Mouse (Mus musculus) embryonic facial prominence, embryonic 14.5 days (tissue): ENCODE data around the gene Crebbp. TPM values are rescaled to one million over a fixed set of nuclear protein-coding genes. Genes with fewer than 3 reads are reported as not detected.

Experiments used
- ATAC-seq: fragments of 200-750 bp; cut with Nextera tagmentation; 2 replicates; pipeline ENCODE4 v1.8.0; 2017; ENCODE audit warnings: low read depth, moderate number of reproducible peaks, moderate TSS enrichment
- DNase-seq: peaks from one replicate; pipeline ENCODE4 v3.0.0-alpha.2; 2015; ENCODE audit warnings: low spot score
- H3K27ac ChIP-seq: fragments of 300-500 bp; sonication (generic); replicated peaks from 2 replicates; pipeline ENCODE4 v1.5.1; 2014; ENCODE audit warnings: low read depth, mild to moderate bottlenecking, low read length, moderate library complexity
- H3K27me3 ChIP-seq: fragments of 300-500 bp; sonication (generic); replicated peaks from 2 replicates; pipeline ENCODE4 v1.6.1; 2014; ENCODE audit warnings: low read length; ENCODE audit not compliant: control insufficient read depth, insufficient read depth
- H3K36me3 ChIP-seq: fragments of 300-500 bp; sonication (generic); 2 replicates; pipeline ENCODE4 v1.6.1; 2014; ENCODE audit warnings: low read length, mixed read lengths; ENCODE audit not compliant: control insufficient read depth, insufficient read depth
- H3K4me1 ChIP-seq: fragments of 300-500 bp; sonication (generic); 2 replicates; pipeline ENCODE4 v1.6.1; 2014; ENCODE audit warnings: antibody characterized with exemption, low read length; ENCODE audit not compliant: control insufficient read depth, insufficient read depth
- H3K4me2 ChIP-seq: fragments of 300-500 bp; sonication (generic); 2 replicates; pipeline ENCODE4 v1.6.1; 2014; ENCODE audit warnings: low read depth, mild to moderate bottlenecking, low read length, moderate library complexity, mixed read lengths
- H3K4me3 ChIP-seq: fragments of 300-500 bp; sonication (generic); 2 replicates; pipeline ENCODE4 v1.5.1; 2014; ENCODE audit warnings: low read depth, mild to moderate bottlenecking, low read length
- H3K9ac ChIP-seq: fragments of 300-500 bp; sonication (generic); 2 replicates; pipeline ENCODE4 v1.6.1; 2014; ENCODE audit warnings: low read depth, mild to moderate bottlenecking, low read length, moderate library complexity, mixed read lengths
- H3K9me3 ChIP-seq: fragments of 300-500 bp; sonication (generic); 2 replicates; pipeline ENCODE4 v1.6.1; 2016; ENCODE audit warnings: low read length; ENCODE audit not compliant: control insufficient read depth
- WGBS: fragments of 180-500 bp; shearing (Covaris S2); extraction: QIAGEN DNeasy Blood & Tissue Kit; methylation state at CpG from one replicate; pipeline ENCODE4 v1.1.7; 2014; 5-methylcytosine and 5-hydroxymethylcytosine counted together
- microRNA-seq: library from miRNA; unstranded; fragments of <30 nt; microRNA quantifications from one replicate; pipeline ENCODE4, GENCODE M21; 2016; ENCODE audit warnings: borderline number of aligned reads
- polyA plus RNA-seq: library from polyadenylated mRNA; unstranded; fragments of >200 nt; fragmentation: Nextera tagmentation; extraction: Ambion mirVana; gene quantifications from 2 replicates; pipeline ENCODE4 v1.2.1, GENCODE M21; 2014

Gene Crebbp
- polyA plus RNA-seq, 1 experiment from 2014 or later: 41.6 TPM

DNA sequence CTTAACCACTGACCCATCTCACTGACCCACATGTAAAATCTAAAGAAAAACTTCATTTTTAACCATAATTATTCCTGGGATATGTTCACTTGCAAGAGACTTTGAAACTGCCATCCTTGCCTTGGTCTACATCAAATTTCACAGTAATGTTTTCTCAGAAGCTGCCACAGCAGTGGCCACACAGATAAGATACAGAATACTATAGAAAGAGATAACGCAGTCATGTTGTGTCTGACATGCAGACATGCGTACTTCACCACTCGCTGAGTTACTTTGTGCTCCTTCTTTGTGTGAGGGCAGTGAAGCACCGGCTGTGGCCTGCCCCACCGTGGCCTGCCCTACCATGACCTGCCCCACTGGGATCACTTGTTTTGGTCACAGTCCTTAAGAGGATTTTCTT is 179.8 kb downstream of the Crebbp start:
- Histone ChIP-seq H3K27me3 (no peaks in the 10 kb centered on the region), H3K4me2 (no peak overlapping the region), H3K9me3 (no peaks in the 10 kb centered on the region), H3K4me3 (no peak overlapping the region), H3K4me1 (no peaks in the 10 kb centered on the region), H3K27ac (no peak overlapping the region), H3K9ac (no peak overlapping the region), H3K36me3 (peaks cover 22% of the 10 kb centered on the region)
- DNase-seq (no peak), ATAC-seq (no peak)
- 82% methylated on average over 5 of the region's 5 CpGs for WGBS

DNA sequence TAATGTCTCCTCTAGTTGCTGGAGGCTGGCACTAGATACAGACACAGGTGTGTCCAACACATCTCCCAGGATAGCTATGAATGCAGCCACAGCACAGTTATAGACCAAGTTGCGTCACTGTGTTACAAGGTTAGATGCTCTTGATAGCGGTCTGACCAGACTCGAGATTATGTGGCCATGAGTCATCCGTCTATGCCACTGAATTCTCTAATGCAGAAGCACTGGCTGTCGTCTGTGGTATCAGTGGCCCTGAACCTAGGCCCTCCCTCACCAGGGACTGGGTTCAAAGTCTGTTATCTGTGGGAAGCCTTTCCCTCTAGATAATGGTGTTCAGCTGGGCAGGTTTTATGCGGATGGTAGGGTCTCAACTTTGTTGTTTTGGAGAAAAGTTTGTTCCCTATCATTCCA is 181.5 kb downstream of the Crebbp start:
- Histone ChIP-seq H3K27ac (no peak overlapping the region), H3K9me3 (no peaks in the 10 kb centered on the region), H3K36me3 (peaks cover 6% of the 10 kb centered on the region), H3K4me1 (no peaks in the 10 kb centered on the region), H3K4me2 (no peak overlapping the region), H3K9ac (no peak overlapping the region), H3K4me3 (no peak overlapping the region), H3K27me3 (no peaks in the 10 kb centered on the region)
- no peak for DNase-seq
- ATAC-seq: no peak
- WGBS: 86% methylated on average over 6 of the region's 6 CpGs

GRCm38 (mm10) chr16:4031441-4032274 is 182.1 kb downstream of the Crebbp start:
- Histone ChIP-seq H3K36me3 (no peaks in the 10 kb centered on the region), H3K4me3 (no peak overlapping the region), H3K9me3 (no peaks in the 10 kb centered on the region), H3K27me3 (no peaks in the 10 kb centered on the region), H3K4me1 (no peaks in the 10 kb centered on the region), H3K27ac (no peak overlapping the region), H3K4me2 (no peak overlapping the region), H3K9ac (no peak overlapping the region)
- DNase-seq (no peak), ATAC-seq (no peak)
- WGBS: 29% methylated on average over 4 of the region's 6 CpGs

Small RNA genes lying within 50 kb of the gene (microRNA-seq; reads per million reads assigned to microRNA genes)
- not detected for gene Gm23413

Other genes starting within 250 kb of the Crebbp start
- 0.67 and 1.1 TPM in 2 replicates for gene Nlrc3, start 237.4 kb downstream of the Crebbp start, polyA plus RNA-seq
- gene Slx4, start 210.2 kb downstream of the Crebbp start, polyA plus RNA-seq: 23.0 and 23.1 TPM in 2 replicates
- gene Dnase1, start 177.1 kb downstream of the Crebbp start, polyA plus RNA-seq: 4.2 and 5.1 TPM in 2 replicates
- gene Trap1, start 136.2 kb downstream of the Crebbp start, polyA plus RNA-seq: 86.0 and 91.1 TPM in 2 replicates
- gene Adcy9, start 206.5 kb upstream of the Crebbp start, polyA plus RNA-seq: 2.7 and 3.5 TPM in 2 replicates